Mouse (Mus musculus): ENCODE results near the gene Lrrc8d. TPM values are rescaled to one million over a fixed set of nuclear protein-coding genes. Genes with fewer than 3 reads are reported as not detected.

Lrrc8d gene
- total and polyA plus RNA-seq, 3 experiments: 7.0 to 26.1 (median 16.6) TPM

GRCm38 (mm10) chr5:105817248-105817976, 117.6 kb downstream of the Lrrc8d start:
- H3K9ac ChIP-seq (ENCODE audit: insufficient read depth, low read depth): no peak overlapping the region
- in situ Hi-C loops (cut with MboI; ENCODE audit: low pct_ligation_motif_present, low pct_unique_long_range_greater_than_20kb, low sequenced_read_pairs) (no loop called here), dilution Hi-C loops (cut with MboI; ENCODE audit: extremely low pct_ligation_motif_present, extremely low pct_unique_long_range_greater_than_20kb, low sequenced_read_pairs) (no loop called here)
- TF ChIP-seq HCFC1 (IDR thresholded peaks at IDR 0.05; ENCODE audit: low read depth, low read length): no peak
- TF ChIP-seq CHD1 (IDR thresholded peaks at IDR 0.05; ENCODE audit: low read depth, low read length): no peak
- no peak for TF ChIP-seq POLR2A (IDR thresholded peaks at IDR 0.05; ENCODE audit: low read depth, low read length)
- TF ChIP-seq UBTF (IDR thresholded peaks at IDR 0.05; ENCODE audit: low read depth, low read length): no peak
- no peak for TF ChIP-seq MAX (IDR thresholded peaks at IDR 0.05; ENCODE audit: low read length)
- no peak for TF ChIP-seq MEF2A (IDR thresholded peaks at IDR 0.05; ENCODE audit: borderline replicate concordance, low read depth, low read length)
- no peak for TF ChIP-seq NRF1 (IDR thresholded peaks at IDR 0.05; ENCODE audit: low read depth, low read length)
- TF ChIP-seq NELFE (IDR thresholded peaks at IDR 0.05; ENCODE audit: low read depth, low read length): no peak
- TF ChIP-seq ETS1 (conservative IDR thresholded peaks at IDR 0.05; ENCODE audit: low read depth, low read length): no peak
- TF ChIP-seq TCF12 (IDR thresholded peaks at IDR 0.05; ENCODE audit: low read depth, low read length): no peak
- no peak for TF ChIP-seq TBP (conservative IDR thresholded peaks at IDR 0.05; ENCODE audit: low read depth, low read length)
- no peak for TF ChIP-seq E2F4 (IDR thresholded peaks at IDR 0.05; ENCODE audit: insufficient replicate concordance, low read depth, low read length)
- no peak for TF ChIP-seq ZC3H11A (IDR thresholded peaks at IDR 0.05; ENCODE audit: low read depth, low read length)
- no peak for TF ChIP-seq MYC (IDR thresholded peaks at IDR 0.05; ENCODE audit: low read depth, low read length)
- TF ChIP-seq ZNF384 (IDR thresholded peaks at IDR 0.05; ENCODE audit: low read depth, low read length): no peak
- TF ChIP-seq ZMIZ1 (IDR thresholded peaks at IDR 0.05; ENCODE audit: low read depth, low read length): no peak
- no peak for TF ChIP-seq USF2 (conservative IDR thresholded peaks at IDR 0.05; ENCODE audit: low read depth, low read length)
- no peak for TF ChIP-seq IRF4 (IDR thresholded peaks at IDR 0.05; ENCODE audit: low read depth, low read length)
- no peak for TF ChIP-seq SIN3A (IDR thresholded peaks at IDR 0.05; ENCODE audit: low read length)
- H3K27ac ChIP-seq (ENCODE audit: insufficient read depth, low read depth): no peak overlapping the region
- DNase-seq (ENCODE audit: extremely low read depth): no peak
- H3K27me3 ChIP-seq (replicated peaks): no peaks in the 10 kb centered on the region
- H3K36me3 ChIP-seq (replicated peaks in 1 of 2; ENCODE audit: control insufficient read depth in 1 of 2, insufficient read depth in 1 of 2, low read length in 1 of 2): peaks cover 44 to 67% of the 10 kb centered on the region in 2 experiments
- H3K4me2 ChIP-seq (ENCODE audit: insufficient read depth, low read depth, poor library complexity, severe bottlenecking): no peak overlapping the region
- no peaks in the 10 kb centered on the region; a peak in 1 of 4 replicates for H3K4me1 ChIP-seq (ENCODE audit: control insufficient read depth in 1 of 2, insufficient read depth in 2 of 2)
- H3K79me2 ChIP-seq (replicated peaks; ENCODE audit: control insufficient read depth, extremely low read depth, insufficient read depth, poor library complexity, severe bottlenecking): no peaks in the 10 kb centered on the region
- no peak overlapping the region for H3K4me3 ChIP-seq (replicated peaks in 1 of 3; ENCODE audit: low read depth in 2 of 3, low read length in 2 of 3, poor library complexity in 1 of 3)
- no peaks in the 10 kb centered on the region for H3K9me3 ChIP-seq (replicated peaks; ENCODE audit: low read length)

- TF ChIP-seq SMC3 (IDR thresholded peaks at IDR 0.05; ENCODE audit: low read depth, low read length) (no peak), USF1 (IDR thresholded peaks at IDR 0.05; ENCODE audit: low read depth, low read length) (no peak), CHD2 (IDR thresholded peaks at IDR 0.05; ENCODE audit: low read length) (no peak), TCF12 (IDR thresholded peaks at IDR 0.05; ENCODE audit: low read depth, low read length) (no peak), TBP (conservative IDR thresholded peaks at IDR 0.05; ENCODE audit: low read depth, low read length) (no peak), ZKSCAN1 (IDR thresholded peaks at IDR 0.05; ENCODE audit: borderline replicate concordance, low read depth, low read length) (no peak)
- in situ Hi-C loops (cut with MboI; ENCODE audit: low pct_ligation_motif_present, low pct_unique_long_range_greater_than_20kb, low sequenced_read_pairs) (no loop called here), dilution Hi-C loops (cut with MboI; ENCODE audit: extremely low pct_ligation_motif_present, extremely low pct_unique_long_range_greater_than_20kb, low sequenced_read_pairs) (no loop called here)
- Histone ChIP-seq H3K27ac (ENCODE audit: insufficient read depth, low read depth) (no peak overlapping the region), H3K27me3 (replicated peaks) (no peaks in the 10 kb centered on the region), H3K79me2 (replicated peaks; ENCODE audit: control insufficient read depth, extremely low read depth, insufficient read depth, poor library complexity, severe bottlenecking) (no peaks in the 10 kb centered on the region), H3K4me3 (replicated peaks in 1 of 3; ENCODE audit: low read depth in 2 of 3, low read length in 2 of 3, poor library complexity in 1 of 3) (no peak overlapping the region), H3K4me1 (ENCODE audit: control insufficient read depth in 1 of 2, insufficient read depth in 2 of 2) (no peaks in the 10 kb centered on the region; a peak in 1 of 4 replicates), H3K36me3 (replicated peaks in 1 of 2; ENCODE audit: control insufficient read depth in 1 of 2, insufficient read depth in 1 of 2, low read length in 1 of 2) (peaks cover 34 to 57% of the 10 kb centered on the region in 2 experiments), H3K4me2 (ENCODE audit: insufficient read depth, low read depth, poor library complexity, severe bottlenecking) (no peak overlapping the region), H3K9me3 (replicated peaks; ENCODE audit: low read length) (no peaks in the 10 kb centered on the region), H3K9ac (ENCODE audit: insufficient read depth, low read depth) (no peak overlapping the region)
- DNase-seq (ENCODE audit: extremely low read depth): no peak
These were observed 118.6 kb downstream of the Lrrc8d start for GRCm38 (mm10) chr5:105818411-105818810.

All from CH12.LX (cell line).